Mouse (Mus musculus) liver, adult (tissue): ENCODE results near the gene Atp4b.

Experiments
- GATA4 ChIP-seq: IDR thresholded peaks from 2 replicates; pipeline ENCODE4 v1.6.1; 2014; ENCODE audit warnings: mild to moderate bottlenecking, low read length; ENCODE audit not compliant: insufficient replicate concordance

Atp4b gene

DNA sequence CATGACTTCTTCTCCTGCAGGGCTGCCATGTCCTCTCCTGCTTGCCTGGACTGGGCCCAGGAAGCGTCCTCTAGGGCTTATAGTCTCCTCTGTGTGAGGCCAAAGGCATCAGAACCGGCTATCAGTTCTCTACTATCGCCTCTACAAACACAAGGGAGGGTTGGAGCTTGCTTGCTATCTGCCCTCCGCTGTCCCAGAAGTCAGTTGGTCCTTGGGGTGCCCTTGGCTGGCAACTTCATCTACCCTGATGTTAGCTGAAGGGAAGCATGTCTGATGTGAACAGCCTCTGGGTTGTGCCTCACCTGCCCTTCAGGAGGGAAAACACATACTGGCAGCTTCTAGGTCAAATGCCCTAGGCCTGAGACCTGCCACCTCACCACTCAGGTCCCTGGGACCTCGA lies at the start of gene Atp4b:
Gene Atp4b (minus strand): TSS at position 101 of the 400 bp plus-strand sequence.
- no peak for TF ChIP-seq GATA4

DNA sequence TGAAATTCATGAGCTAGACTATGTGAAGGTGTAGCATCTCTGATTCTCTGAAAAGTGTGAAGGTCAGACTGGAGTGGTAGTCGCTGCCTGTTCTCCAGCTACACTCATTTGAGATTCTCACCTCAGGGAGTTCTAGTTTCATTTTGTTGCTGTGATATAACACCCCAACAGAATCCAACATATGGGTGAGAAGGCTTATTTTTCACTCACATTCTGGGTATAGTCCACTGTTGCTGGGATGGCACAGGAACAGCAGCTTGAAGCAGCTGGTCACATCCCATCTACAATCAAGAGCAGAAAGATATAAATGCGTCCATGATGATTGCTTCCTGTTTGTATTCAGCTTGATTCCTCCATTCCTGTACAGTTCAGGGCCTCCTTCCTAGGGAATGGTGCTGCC lies 45.5 kb upstream of the Atp4b start:
- TF ChIP-seq GATA4 = no peak

GRCm38 (mm10) chr8:13437531-13437930 lies 40.9 kb upstream of the Atp4b start:
- TF ChIP-seq GATA4 = no peak

DNA sequence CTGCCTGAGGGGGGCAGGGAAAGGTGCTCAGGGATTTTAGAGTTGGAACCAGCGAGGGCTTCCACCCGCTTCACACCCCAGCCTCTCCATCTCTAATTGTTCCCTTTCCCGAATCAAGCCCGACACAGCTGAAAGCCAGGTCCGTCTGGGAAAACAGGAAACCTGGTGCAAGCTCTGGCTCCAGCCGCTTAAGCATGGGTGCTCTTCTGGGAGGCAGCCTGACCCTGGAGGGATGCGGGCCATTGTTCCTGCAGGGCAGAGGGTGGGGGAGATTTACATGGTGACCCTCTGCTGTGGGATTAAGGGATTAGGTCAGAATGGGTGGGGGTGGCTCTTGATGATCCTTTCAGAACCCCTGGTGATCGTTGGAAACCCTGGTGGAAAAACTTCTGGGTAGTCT lies 39.4 kb upstream of the Atp4b start:
- TF ChIP-seq GATA4 = no peak

- no peak for TF ChIP-seq GATA4
These were observed 38.3 kb upstream of the Atp4b start, which contains the start of gene Tmem255b for GRCm38 (mm10) chr8:13434889-13435288. TSS of gene Tmem255b (plus strand) at chr8:13435189.

DNA sequence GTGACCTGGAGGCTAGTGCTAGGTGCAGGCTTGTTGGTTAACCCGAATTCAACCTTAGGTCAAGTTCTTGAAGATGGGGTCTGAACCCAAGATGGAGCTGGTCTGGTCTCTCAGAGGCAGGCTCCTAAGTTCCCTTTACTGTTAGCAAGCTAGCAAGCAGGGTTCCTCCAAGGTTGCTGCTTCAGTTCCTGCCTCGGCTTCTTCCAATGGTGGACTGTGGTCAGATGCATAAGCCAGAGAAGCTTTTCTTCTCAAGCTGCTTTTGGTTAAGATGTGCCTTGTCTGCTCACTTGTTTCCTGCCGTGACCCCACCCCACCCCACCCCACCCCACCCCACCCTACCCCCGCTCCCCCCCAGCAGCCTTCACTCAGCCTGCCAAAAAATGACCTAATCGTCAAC lies 36.5 kb upstream of the Atp4b start:
- TF ChIP-seq GATA4 = no peak

DNA sequence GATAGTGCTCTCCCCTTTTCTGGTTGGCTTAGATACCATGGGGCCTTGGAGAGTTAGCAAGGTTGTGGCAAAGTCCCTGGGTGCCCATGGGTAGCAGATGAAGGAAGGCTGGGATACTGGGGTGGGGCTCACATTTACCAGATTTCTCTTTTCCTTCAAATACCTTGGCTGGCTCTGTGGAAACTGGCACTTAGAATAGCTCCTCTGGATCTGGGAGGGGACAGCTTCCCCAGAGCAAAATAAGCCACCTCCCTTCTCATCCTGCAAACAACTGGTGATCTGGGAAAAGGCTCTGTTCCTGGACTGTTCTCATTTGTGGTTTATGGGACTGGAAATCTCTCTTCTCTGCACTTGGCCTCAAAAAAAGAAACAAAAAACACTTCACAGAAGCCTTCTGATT lies 34.2 kb upstream of the Atp4b start:
- no peak for TF ChIP-seq GATA4

DNA sequence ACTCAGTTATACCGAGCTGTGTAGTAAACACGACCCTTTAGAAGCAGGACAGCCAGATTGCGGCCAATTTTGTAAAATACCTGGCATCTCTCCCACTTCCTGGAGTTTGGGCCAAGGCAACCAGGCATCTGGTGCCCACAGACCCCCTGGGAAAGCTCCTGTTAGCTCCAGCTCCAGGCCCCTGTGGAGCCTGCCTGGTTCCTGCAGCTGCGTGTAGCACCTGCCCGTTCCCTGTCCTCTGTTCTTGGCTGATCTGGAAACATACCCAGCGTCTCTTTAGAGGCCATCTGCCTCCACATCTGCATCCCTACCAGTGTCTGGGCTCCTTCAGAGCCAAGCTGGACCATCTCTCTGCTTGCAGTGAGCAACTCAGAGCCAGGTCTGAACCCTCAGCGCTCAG lies 33.8 kb upstream of the Atp4b start:
- no peak for TF ChIP-seq GATA4

DNA sequence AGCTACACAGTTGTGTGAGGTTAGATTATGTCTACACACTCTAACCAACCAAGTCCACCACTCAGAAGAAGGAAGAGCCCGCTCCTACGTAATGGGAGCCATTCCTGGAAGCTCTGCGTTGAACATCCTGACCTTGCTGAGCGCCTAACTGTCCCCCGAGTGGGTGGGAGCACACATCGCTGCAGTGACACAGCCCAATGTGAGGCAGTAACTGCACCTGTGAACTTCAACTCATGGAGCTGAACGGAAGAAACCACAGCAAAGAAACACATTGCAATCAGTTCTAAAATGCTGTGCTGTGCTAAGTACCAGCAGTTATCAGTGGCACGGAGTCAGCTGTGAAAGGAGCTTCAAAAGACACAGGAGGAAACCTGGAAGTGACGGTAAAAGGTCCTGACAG lies 31.5 kb upstream of the Atp4b start:
- no peak for TF ChIP-seq GATA4

DNA sequence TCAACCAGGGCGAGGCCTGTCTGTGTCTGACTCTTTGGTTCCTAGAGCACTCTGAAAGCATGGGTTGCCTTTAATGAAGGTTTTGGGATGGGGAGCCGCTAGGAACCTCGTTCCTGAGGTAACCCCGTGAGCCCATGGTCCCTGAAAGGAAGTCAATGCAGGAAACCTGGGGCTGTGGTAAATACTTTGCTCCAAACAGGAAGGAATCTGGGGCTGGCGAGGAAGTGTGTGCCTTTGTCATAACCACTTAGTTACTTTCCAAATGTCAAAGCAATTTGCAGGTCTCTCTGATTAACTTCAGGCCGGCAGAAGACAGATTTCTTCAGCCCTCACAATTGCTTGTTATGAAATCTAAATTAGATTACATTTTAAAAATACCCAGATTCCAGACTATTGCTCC lies 30.7 kb upstream of the Atp4b start:
- TF ChIP-seq GATA4 = no peak

DNA sequence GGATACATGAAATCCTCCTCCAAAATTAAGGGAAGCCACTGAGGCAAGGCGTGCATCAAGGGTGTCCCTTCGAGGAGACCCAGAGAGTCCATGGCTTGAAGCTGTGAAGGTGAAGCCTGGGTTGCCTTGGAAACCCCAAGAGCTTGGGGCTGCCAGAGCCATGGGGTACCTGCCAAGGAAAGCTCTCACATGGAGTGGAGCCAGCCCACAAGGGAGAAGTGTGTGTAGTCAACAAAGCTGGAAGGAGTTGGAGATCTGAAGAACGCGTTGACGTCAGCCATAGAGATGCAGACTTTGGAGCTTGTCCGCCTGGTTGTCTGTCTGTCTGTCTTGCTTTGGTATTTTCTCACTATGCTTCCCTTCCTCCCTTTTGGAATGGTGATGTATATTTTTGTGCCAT lies 24.3 kb upstream of the Atp4b start:
- no peak for TF ChIP-seq GATA4

DNA sequence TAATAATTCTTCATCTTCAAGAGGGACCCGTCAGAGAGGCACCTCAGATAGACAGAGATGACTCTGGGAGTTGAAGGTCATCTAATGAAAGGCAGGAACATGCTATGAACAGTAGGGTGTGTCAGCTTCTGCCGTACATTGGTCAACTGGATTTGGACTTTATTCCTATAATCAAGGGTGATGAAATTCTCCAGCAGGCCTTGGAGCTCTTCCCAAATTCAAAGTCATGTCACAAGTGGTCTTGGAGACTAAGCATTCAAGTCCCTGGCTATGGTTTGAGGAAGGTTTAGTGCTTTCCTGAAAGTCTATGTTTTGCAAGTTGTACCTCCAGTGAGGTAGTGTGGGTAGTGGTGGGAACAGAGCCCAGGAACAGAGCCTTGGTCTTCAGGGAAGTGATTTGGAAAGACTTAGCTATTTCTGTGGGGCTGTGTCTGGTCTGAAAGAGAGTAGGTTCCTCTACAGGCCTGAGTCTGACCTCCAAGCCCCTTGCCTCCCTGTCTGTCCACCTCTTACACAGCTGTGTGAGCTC lies 22.6 kb upstream of the Atp4b start:
- no peak for TF ChIP-seq GATA4

GRCm38 (mm10) chr8:13415879-13416278 lies 19.3 kb upstream of the Atp4b start:
- TF ChIP-seq GATA4 = no peak

GRCm38 (mm10) chr8:13413823-13414390 lies 17.3 kb upstream of the Atp4b start:
- TF ChIP-seq GATA4 = no peak

- no peak for TF ChIP-seq GATA4
These were observed 16.4 kb upstream of the Atp4b start for GRCm38 (mm10) chr8:13412891-13413558.

DNA sequence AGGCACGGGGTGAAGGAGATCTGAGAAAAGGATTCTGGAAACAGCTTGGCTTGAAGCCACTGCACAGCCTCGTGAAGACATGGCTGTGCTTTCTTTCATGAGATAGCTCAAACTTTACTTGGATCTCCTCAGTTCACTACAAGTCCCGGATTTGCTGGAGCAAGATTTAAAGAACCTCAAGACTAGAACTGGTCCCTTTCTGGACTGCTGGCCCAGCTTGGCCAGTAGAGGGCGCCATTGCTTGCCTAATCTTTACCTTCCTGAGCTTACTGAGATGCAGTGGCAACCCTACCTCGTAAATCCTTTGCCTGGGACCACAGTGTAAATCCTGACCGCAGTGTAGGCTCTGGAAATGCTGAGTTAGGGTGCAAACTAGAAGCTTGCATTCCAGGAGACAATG lies 15.0 kb upstream of the Atp4b start:
- TF ChIP-seq GATA4 = no peak

DNA sequence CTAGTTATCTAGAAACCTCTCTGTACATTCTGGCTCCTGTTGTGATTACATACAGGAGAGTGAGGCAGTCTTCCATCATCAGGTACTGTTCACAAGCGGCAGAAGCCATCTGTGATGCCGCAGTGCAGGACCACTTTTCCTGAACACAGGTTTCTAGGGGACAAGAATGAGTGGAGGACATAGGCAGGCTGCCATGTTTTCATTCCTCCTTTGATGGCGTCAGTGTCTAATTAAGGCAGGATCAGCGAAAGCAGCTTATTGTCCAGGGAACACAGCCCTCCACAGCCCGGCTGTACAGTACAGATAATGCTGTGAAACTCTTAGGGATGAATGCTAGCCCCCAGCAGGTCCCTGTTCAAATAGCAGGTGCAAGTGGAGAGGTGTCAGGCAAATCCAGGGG lies 9.4 kb upstream of the Atp4b start:
- no peak for TF ChIP-seq GATA4

GRCm38 (mm10) chr8:13404666-13405131 lies 8.1 kb upstream of the Atp4b start, which contains the start of gene Grk1:
TSS of gene Grk1 (plus strand) at chr8:13405081.
- no peak for TF ChIP-seq GATA4
